Mouse (Mus musculus): ENCODE data around the gene Plekhg1.

DNA sequence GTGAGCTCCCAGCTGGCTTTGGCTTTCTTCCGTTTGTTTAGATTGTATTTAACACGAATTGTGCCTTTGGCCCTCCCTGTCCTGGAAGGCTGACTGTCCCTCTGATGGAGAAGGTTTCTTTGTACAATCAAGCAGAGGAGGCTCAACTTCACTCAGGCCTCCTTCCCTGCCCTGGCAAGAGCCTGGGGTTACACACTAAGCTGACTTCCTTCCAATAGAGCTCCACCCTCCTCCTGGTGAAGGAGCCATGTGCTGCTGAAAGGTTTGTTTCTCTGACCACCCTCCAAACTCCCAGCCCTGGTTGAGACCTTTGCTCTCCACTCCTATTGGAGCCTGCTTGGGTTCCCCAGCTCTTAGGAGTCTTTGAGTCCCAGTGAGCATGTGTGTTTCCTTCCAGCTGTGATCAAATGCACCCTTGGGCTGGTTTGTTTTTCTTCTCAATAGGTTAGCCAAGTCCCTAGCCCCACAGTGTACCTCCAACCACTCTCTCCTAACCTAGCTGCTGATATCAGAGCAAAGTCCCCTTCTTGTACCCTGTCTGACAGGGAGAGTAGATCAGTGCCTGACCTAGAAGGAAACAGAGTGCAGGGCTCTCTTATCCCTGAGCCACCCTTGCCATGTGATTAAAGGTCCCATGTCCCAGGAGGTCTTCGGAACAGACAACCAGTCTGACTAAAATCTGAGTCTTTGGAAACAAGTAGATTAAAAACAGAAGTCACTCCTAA, 6.8 kb downstream of the Plekhg1 start:
- TF ChIP-seq EP300 (optimal IDR thresholded peaks at IDR 0.05), result no peak
- no peak for TF ChIP-seq CTCF (IDR thresholded peaks at IDR 0.05; ENCODE audit: low read depth)
